Mouse (Mus musculus): ENCODE measurements at regions not wholly inside any gene's neighbourhood (a gene's known extent, or its start where the extent isn't known, plus 50 kb on each side); places are given as distances from the start of the nearest gene placed in this dataset.

- TF ChIP-seq CTCF (IDR thresholded peaks at IDR 0.05; ENCODE audit: borderline replicate concordance, control insufficient read depth, extremely low read depth, insufficient read depth, low read length, poor library complexity) (no peak), POLR2A (IDR thresholded peaks at IDR 0.05; ENCODE audit: control insufficient read depth, extremely low read depth, insufficient read depth, low read length, poor library complexity) (no peak)
Observed at GRCm38 (mm10) chr14:72002205-72003138, 489.2 kb downstream of the Gm9195 start.

Data from thymus, adult 2 months (tissue).